Mouse (Mus musculus) lung, postnatal 0 days (tissue): ENCODE data around the gene Meis2.

ENCODE experiments used
- CTCF ChIP-seq: IDR thresholded peaks from 2 replicates; pipeline ENCODE4 v1.5.1; 2016; ENCODE audit warnings: antibody characterized with exemption, mild to moderate bottlenecking
- EP300 ChIP-seq: IDR thresholded peaks from 2 replicates; pipeline ENCODE4 v1.6.1; 2016; ENCODE audit warnings: antibody characterized with exemption, mild to moderate bottlenecking, control low read depth

DNA sequence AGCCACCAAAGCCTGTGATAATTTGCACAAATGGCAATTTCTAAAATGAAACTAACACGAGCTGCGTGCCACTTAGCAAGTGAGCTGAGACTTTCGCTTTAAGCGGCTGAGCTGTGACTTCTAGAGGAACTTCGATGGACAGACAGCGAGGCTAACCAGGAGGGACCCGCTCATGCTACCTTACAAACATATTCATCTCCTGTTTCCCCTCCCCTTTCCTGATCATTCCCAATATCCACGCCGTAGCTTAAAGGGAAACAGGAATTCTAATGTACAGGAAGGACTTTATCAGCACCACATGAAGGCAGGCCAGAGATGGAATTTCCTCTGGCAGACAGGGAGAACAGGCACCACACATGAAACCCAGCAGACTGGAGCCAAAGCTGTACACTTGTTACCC lies 15.9 kb downstream of the Meis2 start:
- TF ChIP-seq EP300 (no peak), CTCF (no peak)
